Mouse (Mus musculus) hindbrain, embryonic 12.5 days (tissue): ENCODE measurements at regions not wholly inside any gene's neighbourhood (a gene's known extent, or its start where the extent isn't known, plus 50 kb on each side); places are given as distances from the start of the nearest gene placed in this dataset.

ENCODE experiments used
- ATAC-seq: fragments of 200-750 bp; cut with Nextera tagmentation; 2 replicates; pipeline ENCODE4 v1.8.0; 2017; ENCODE audit warnings: moderate TSS enrichment; ENCODE audit not compliant: low FRiP score
- H3K27ac ChIP-seq: fragments of 300-500 bp; sonication (generic); 2 replicates; pipeline ENCODE4 v1.5.1; 2016; ENCODE audit warnings: mild to moderate bottlenecking
- H3K27me3 ChIP-seq: fragments of 300-500 bp; sonication (generic); 2 replicates; pipeline ENCODE4 v1.6.1; 2016; ENCODE audit warnings: mild to moderate bottlenecking
- H3K36me3 ChIP-seq: fragments of 300-500 bp; sonication (generic); 2 replicates; pipeline ENCODE4 v1.6.1; 2016; ENCODE audit warnings: mild to moderate bottlenecking
- H3K4me1 ChIP-seq: fragments of 300-500 bp; sonication (generic); 2 replicates; pipeline ENCODE4 v1.6.1; 2016
- H3K4me2 ChIP-seq: fragments of 300-500 bp; sonication (generic); replicated peaks from 2 replicates; pipeline ENCODE4 v1.6.1; 2016; ENCODE audit warnings: mild to moderate bottlenecking
- H3K4me3 ChIP-seq: fragments of 300-500 bp; sonication (generic); 2 replicates; pipeline ENCODE4 v1.5.1; 2016; ENCODE audit warnings: mild to moderate bottlenecking
- H3K9ac ChIP-seq: fragments of 300-500 bp; sonication (generic); 2 replicates; pipeline ENCODE4 v1.6.1; 2016; ENCODE audit warnings: mild to moderate bottlenecking, moderate library complexity
- H3K9me3 ChIP-seq: fragments of 300-500 bp; sonication (generic); replicated peaks from 2 replicates; pipeline ENCODE4 v1.6.1; 2016; ENCODE audit warnings: mild to moderate bottlenecking
- WGBS: fragments of 180-500 bp; shearing (Covaris S2); methylation state at CpG from one replicate; pipeline ENCODE4 v1.1.7; 2016; 5-methylcytosine and 5-hydroxymethylcytosine counted together

GRCm38 (mm10) chr10:118765051-118765450 lies 105.0 kb downstream of the Dyrk2 start:
- H3K4me2 ChIP-seq = no peak overlapping the region
- H3K9ac ChIP-seq = no peak overlapping the region
- H3K27ac ChIP-seq = no peak overlapping the region
- peaks cover 2% of the 10 kb centered on the region; the same call in 1 of the 2 replicates for H3K4me1 ChIP-seq
- H3K27me3 ChIP-seq = no peaks in the 10 kb centered on the region
- no peaks in the 10 kb centered on the region for H3K36me3 ChIP-seq
- ATAC-seq = no peak
- H3K9me3 ChIP-seq = no peaks in the 10 kb centered on the region
- no peak overlapping the region for H3K4me3 ChIP-seq
- WGBS = 93% methylated on average over 9 of the region's 9 CpGs

DNA sequence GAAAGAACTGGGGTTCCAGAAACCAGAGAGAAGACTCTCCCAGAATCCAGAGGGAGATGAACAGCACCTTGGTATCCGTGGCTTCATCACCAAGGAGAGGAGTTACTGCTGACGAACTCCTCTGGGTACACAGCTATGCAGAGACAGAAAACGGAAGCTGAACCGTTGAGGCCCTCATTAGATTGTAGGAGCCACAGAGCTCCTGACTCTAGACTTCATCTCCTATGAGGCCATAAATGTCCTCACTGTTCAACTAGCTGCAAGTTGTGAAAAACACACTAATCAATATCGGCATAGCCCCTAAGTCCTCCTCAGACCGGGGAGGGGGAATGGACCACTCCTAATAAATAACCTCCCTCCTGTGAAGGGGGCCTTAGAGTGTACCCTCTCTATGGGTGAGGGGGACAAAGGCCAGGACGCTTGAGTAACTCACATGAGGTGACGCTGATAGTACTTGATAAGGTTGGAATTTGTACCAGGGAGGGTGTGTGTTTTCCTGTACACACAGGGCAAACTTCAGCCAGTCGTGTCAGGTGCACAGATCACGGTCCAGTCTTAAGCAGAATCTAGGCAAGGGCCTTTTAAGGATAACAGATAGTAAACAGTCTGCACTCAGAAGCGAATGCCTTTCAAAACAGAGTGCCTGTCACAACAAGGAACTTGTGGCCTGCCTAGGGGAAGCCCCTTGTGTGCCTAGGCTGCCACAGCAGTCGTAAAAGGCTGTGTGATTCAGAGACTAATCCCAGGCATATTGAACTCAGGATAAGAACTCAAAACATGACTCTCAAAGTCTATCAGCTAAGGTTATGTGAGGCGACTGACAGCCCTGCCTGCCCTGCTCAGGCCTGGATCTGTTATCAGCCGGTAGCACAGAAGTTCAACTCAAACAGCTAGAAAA lies 104.2 kb downstream of the Dyrk2 start:
- no peak overlapping the region for H3K27ac ChIP-seq
- WGBS = 74% methylated on average over 14 of the region's 14 CpGs
- H3K4me3 ChIP-seq = no peak overlapping the region
- no peaks in the 10 kb centered on the region for H3K9me3 ChIP-seq
- no peaks in the 10 kb centered on the region for H3K4me1 ChIP-seq
- H3K27me3 ChIP-seq = no peaks in the 10 kb centered on the region
- no peak overlapping the region for H3K9ac ChIP-seq
- no peaks in the 10 kb centered on the region for H3K36me3 ChIP-seq
- no peak overlapping the region for H3K4me2 ChIP-seq
- no peak for ATAC-seq

DNA sequence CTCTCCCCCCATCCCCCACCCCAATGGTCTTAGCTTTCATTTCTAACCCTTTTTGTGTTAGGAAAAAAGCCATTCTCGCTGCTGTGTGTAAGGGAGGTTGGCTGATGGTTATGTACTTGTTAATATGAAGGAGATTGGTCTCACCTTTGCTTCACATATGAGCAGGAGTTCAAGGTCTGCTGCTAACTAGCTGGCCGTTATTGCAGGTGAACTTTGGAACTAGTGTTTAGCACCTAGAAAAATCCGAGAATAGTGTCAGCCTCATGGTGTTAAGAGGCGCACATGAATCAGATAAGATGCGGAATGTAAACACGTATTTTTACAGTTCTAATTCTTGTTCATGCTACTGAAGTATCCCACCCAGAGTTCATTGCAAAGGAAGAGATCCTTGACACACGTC lies 103.2 kb downstream of the Dyrk2 start:
- ATAC-seq = no peak
- no peak overlapping the region for H3K4me2 ChIP-seq
- H3K4me1 ChIP-seq = no peaks in the 10 kb centered on the region
- H3K27me3 ChIP-seq = no peaks in the 10 kb centered on the region
- no peak overlapping the region for H3K4me3 ChIP-seq
- no peak overlapping the region for H3K9ac ChIP-seq
- H3K27ac ChIP-seq = no peak overlapping the region
- no peaks in the 10 kb centered on the region for H3K36me3 ChIP-seq
- no peaks in the 10 kb centered on the region for H3K9me3 ChIP-seq
- WGBS = 83% methylated on average over 7 of the region's 7 CpGs

DNA sequence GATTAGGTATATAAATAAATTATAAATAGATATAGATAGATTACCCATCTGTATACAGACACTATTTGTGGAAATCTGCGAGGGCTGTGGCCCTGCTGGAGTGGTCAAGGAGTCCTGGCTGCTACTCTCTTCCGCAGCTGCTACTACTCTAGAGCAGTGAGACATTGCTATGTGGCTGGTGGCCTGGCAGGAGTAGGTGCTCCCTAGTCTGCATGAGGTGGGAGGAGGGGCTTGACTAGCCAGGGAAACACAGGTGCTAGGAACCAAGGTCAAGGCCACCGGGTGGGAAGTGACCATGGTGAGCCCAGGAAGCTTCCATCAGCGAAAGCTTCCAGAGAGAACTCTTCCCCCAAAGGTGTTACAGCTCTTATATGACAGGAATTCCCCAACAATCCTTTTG lies 100.3 kb downstream of the Dyrk2 start:
- WGBS = 92% methylated on average over 4 of the region's 4 CpGs
- Histone ChIP-seq H3K36me3 (no peaks in the 10 kb centered on the region), H3K4me1 (no peaks in the 10 kb centered on the region), H3K4me2 (no peak overlapping the region), H3K9me3 (no peaks in the 10 kb centered on the region), H3K4me3 (no peak overlapping the region), H3K27me3 (no peaks in the 10 kb centered on the region), H3K9ac (no peak overlapping the region), H3K27ac (no peak overlapping the region)
- ATAC-seq = no peak

GRCm38 (mm10) chr10:118778656-118779055 lies 91.4 kb downstream of the Dyrk2 start:
- Histone ChIP-seq H3K9me3 (no peaks in the 10 kb centered on the region), H3K4me2 (no peak overlapping the region), H3K4me3 (no peak overlapping the region), H3K9ac (no peak overlapping the region), H3K27me3 (no peaks in the 10 kb centered on the region), H3K27ac (no peak overlapping the region), H3K4me1 (no peaks in the 10 kb centered on the region), H3K36me3 (no peaks in the 10 kb centered on the region)
- WGBS = 94% methylated on average over 10 of the region's 10 CpGs
- ATAC-seq = no peak

- no peak for ATAC-seq
- H3K9me3 ChIP-seq = no peaks in the 10 kb centered on the region
- no peak overlapping the region for H3K27ac ChIP-seq
- H3K4me3 ChIP-seq = no peak overlapping the region
- no peaks in the 10 kb centered on the region for H3K27me3 ChIP-seq
- no peaks in the 10 kb centered on the region for H3K4me1 ChIP-seq
- WGBS = 92% methylated on average over 10 of the region's 10 CpGs
- no peak overlapping the region for H3K4me2 ChIP-seq
- no peak overlapping the region for H3K9ac ChIP-seq
- H3K36me3 ChIP-seq = no peaks in the 10 kb centered on the region
These were observed 89.0 kb downstream of the Dyrk2 start for GRCm38 (mm10) chr10:118780831-118781569.

DNA sequence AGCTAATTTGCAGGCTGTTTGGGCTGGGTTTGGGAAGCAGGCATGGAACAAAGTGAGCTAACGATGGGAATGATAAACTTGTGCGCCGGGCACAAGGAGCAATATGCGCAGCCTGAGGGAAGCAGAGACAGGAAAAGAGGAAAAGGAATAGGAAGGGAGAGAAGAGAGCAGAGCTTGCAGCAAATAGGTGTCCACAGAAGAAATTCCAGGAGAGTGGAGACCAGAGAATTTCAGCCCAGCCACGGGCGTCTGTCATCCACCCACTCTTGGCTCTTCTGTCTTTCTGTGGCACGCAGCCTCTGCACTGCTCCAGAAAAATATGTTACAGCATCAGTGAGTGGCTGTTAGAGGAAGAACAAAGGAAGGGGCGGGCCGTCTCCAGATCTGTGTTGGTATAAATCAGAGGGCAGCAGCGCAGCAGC lies 88.2 kb downstream of the Dyrk2 start:
- Histone ChIP-seq H3K27ac (no peak overlapping the region), H3K27me3 (no peaks in the 10 kb centered on the region), H3K4me1 (no peaks in the 10 kb centered on the region), H3K4me3 (no peak overlapping the region), H3K36me3 (no peaks in the 10 kb centered on the region), H3K4me2 (no peak overlapping the region), H3K9ac (no peak overlapping the region), H3K9me3 (no peaks in the 10 kb centered on the region)
- 79% methylated on average over 10 of the region's 10 CpGs for WGBS
- no peak for ATAC-seq

- WGBS = 76% methylated on average over 6 of the region's 6 CpGs
- ATAC-seq = no peak; the same call in 1 of the 2 replicates
- Histone ChIP-seq H3K36me3 (no peaks in the 10 kb centered on the region), H3K27ac (no peak overlapping the region), H3K4me3 (no peak overlapping the region), H3K27me3 (no peaks in the 10 kb centered on the region), H3K9me3 (no peaks in the 10 kb centered on the region), H3K4me2 (no peak overlapping the region), H3K9ac (no peak overlapping the region), H3K4me1 (no peaks in the 10 kb centered on the region)
These were observed 87.4 kb downstream of the Dyrk2 start for GRCm38 (mm10) chr10:118782646-118783045.

DNA sequence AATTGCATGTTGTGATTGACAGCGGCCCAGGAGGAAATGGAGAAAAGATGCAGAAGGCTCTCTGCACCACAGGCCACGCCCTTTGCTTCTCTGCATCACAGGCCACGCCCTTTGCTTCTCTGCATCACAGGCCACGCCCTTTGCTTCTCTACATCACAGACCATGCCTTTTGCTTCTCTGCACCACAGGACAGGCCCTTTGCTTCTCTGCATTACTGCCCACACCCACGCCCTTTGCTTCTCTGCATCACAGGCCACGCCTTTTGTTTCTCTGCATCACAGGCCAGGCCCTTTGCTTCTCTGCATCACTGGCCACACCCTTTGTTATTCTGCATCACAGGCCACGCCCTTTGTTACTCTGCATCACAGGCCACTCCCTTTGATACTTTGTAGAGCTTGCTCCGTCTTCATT lies 82.7 kb downstream of the Dyrk2 start:
- Histone ChIP-seq H3K4me1 (no peaks in the 10 kb centered on the region), H3K4me3 (no peak overlapping the region), H3K27ac (no peak overlapping the region), H3K36me3 (no peaks in the 10 kb centered on the region), H3K27me3 (no peaks in the 10 kb centered on the region), H3K9ac (no peak overlapping the region), H3K4me2 (no peak overlapping the region), H3K9me3 (no peaks in the 10 kb centered on the region)
- ATAC-seq = no peak
- 87% methylated on average over 8 of the region's 8 CpGs for WGBS

DNA sequence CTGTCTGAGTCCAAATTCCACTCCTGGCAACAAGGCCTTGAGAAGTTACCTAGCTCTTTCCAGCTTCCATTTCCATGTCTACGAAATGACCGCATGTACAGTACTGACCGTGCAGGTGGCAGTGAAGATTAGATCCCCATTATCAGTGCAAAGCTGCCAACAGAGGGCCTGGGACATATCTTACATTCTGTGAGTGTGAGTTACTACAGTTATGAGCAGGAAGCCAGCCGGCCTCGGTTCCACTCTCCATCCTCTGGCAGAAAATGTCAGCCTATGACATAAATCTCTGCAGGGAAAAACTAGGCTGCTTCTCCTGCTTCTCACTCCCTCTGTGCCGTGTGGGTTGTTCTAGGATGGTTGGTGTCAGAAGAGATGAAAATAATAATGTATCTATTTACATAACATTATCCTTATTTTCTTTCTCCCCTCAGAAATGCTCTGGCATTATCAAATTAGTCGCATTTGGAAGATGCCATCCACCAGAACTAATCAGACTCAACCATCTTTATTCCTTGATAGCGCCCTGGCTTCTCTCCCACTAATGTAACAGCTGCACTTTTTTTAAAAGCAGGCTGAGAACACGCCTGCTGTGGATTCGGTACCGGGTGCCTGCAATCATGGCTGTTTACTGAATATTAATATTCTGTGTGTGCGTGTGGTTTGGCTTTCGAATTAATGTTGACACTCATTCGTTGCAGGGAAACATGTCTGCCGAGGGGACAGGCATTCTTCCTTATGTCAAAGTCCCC lies 77.5 kb downstream of the Dyrk2 start:
- no peaks in the 10 kb centered on the region for H3K36me3 ChIP-seq
- H3K27me3 ChIP-seq = no peaks in the 10 kb centered on the region
- 75% methylated on average over 15 of the region's 15 CpGs for WGBS
- no peak overlapping the region for H3K27ac ChIP-seq
- no peak for ATAC-seq
- no peak overlapping the region for H3K4me2 ChIP-seq
- no peak overlapping the region for H3K9ac ChIP-seq
- no peak overlapping the region for H3K4me3 ChIP-seq
- peaks cover 12% of the 10 kb centered on the region; the same call in 1 of the 2 replicates for H3K4me1 ChIP-seq
- no peaks in the 10 kb centered on the region for H3K9me3 ChIP-seq

DNA sequence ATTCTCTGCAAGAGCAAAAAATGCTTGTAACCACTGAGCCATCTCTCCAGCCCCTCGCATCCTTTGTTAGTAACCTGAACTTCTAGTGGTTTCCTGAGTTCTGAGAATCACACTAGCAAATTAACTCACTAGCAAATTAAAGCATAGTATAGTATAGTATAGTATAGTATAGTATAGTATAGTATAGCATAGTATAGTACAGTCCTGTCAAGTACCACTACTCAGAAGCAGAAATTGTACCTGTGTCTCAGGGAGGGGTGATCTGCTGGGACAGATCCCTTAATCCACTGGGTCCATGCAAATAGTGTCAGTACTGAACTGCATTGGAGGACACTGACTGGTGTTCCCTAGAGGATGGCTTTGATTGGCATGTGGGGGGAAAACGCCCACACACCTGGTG lies 76.2 kb downstream of the Dyrk2 start:
- Histone ChIP-seq H3K4me2 (no peak overlapping the region), H3K36me3 (no peaks in the 10 kb centered on the region), H3K4me1 (peaks cover 12% of the 10 kb centered on the region; the same call in 1 of the 2 replicates), H3K9ac (no peak overlapping the region), H3K27ac (0 out of 2 replicates have a peak overlapping the region, but pooled peaks have one; percentile 30), H3K27me3 (no peaks in the 10 kb centered on the region), H3K9me3 (no peaks in the 10 kb centered on the region), H3K4me3 (no peak overlapping the region)
- WGBS = 91% methylated on average over 2 of the region's 2 CpGs
- ATAC-seq = no peak

DNA sequence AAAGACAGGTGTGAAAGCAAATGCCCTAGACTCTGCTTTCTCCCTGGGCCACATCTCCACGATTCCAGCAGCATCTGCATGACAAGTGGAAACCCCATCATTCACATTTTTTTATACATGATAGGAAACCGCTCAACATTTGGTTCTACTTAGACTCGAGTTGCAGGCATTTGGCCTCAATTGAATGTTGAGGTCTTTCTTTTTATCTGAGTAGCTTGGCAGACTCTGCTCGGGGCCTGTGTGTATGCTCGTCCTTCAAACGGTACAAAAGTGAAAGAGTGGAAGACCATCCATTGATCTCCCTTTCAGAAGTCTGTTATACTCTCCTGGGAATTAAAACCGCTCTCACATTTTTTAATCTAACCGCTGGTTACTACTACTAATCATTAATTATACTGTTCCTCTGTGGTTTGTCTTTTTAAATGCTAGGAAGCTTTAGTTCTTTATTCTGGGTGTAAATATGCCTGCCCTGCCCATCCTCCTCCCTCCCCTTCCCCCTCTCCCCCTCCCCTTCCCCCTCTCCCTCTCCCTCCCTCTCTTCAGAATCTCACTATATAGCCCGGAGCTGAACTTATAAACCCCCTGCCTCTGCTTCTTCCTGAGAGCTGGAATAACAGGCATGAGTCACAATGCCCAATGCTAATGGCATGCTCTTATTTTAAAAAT lies 75.5 kb downstream of the Dyrk2 start:
- Histone ChIP-seq H3K4me2 (no peak overlapping the region), H3K27me3 (no peaks in the 10 kb centered on the region), H3K4me1 (peaks cover 12% of the 10 kb centered on the region; the same call in 1 of the 2 replicates), H3K27ac (peak overlapping the region; percentile 30; the same call in 1 of the 2 replicates), H3K9me3 (no peaks in the 10 kb centered on the region), H3K9ac (no peak overlapping the region), H3K4me3 (no peak overlapping the region), H3K36me3 (no peaks in the 10 kb centered on the region)
- WGBS = 49% methylated on average over 9 of the region's 9 CpGs
- ATAC-seq = no peak
